Mouse (Mus musculus): Measurements from ENCODE around the gene Trim14. TPM values are rescaled to one million over a fixed set of nuclear protein-coding genes. Genes with fewer than 3 reads are reported as not detected.
A peak's percentile ranks its signal among the peaks of the same experiment; 100 is the strongest.

Gene Trim14
- polyA plus RNA-seq, 1 experiment from 2014 or later = 8.2 TPM

GRCm38 (mm10) chr4:46454097-46454864 lies 81.7 kb downstream of the Trim14 start:
- 31% methylated on average over 5 of the region's 5 CpGs for WGBS (ENCODE audit: insufficient replicate concordance)
- Histone ChIP-seq H3K36me3 (ENCODE audit: control insufficient read depth, insufficient read depth) (peaks cover 7% of the 10 kb centered on the region), H3K4me2 (ENCODE audit: low read depth, low read length) (peak overlapping the region; percentile 80), H3K27me3 (ENCODE audit: control insufficient read depth, insufficient read depth, low read depth, low read length) (no peaks in the 10 kb centered on the region), H3K4me3 (ENCODE audit: low read depth, low read length) (peak overlapping the region; percentile 92), H3K9ac (ENCODE audit: low read depth, low read length) (peak overlapping the region; percentile 98), H3K4me1 (ENCODE audit: control insufficient read depth, low read depth, low read length) (peaks cover 63% of the 10 kb centered on the region), H3K9me3 (replicated peaks; ENCODE audit: control insufficient read depth, low read length) (no peaks in the 10 kb centered on the region), H3K27ac (ENCODE audit: low read length) (peak overlapping the region; percentile 98)
- ATAC-seq (ENCODE audit: low read depth) = peak; percentile 14

GRCm38 (mm10) chr4:46452855-46453719 lies 82.9 kb downstream of the Trim14 start:
- H3K9me3 ChIP-seq (replicated peaks; ENCODE audit: control insufficient read depth, low read length) = no peaks in the 10 kb centered on the region
- ATAC-seq (ENCODE audit: low read depth) = no peak
- H3K36me3 ChIP-seq (ENCODE audit: control insufficient read depth, insufficient read depth) = peaks cover 7% of the 10 kb centered on the region
- peak overlapping the region; percentile 92 for H3K4me3 ChIP-seq (ENCODE audit: low read depth, low read length)
- peak overlapping the region; percentile 98 for H3K27ac ChIP-seq (ENCODE audit: low read length)
- peak overlapping the region; percentile 80 for H3K4me2 ChIP-seq (ENCODE audit: low read depth, low read length)
- peak overlapping the region; percentile 98 for H3K9ac ChIP-seq (ENCODE audit: low read depth, low read length)
- WGBS (ENCODE audit: insufficient replicate concordance) = 12% methylated on average over 13 of the region's 13 CpGs
- no peaks in the 10 kb centered on the region for H3K27me3 ChIP-seq (ENCODE audit: control insufficient read depth, insufficient read depth, low read depth, low read length)
- H3K4me1 ChIP-seq (ENCODE audit: control insufficient read depth, low read depth, low read length) = peaks cover 69% of the 10 kb centered on the region

GRCm38 (mm10) chr4:46452481-46452850 lies 83.5 kb downstream of the Trim14 start:
- ATAC-seq (ENCODE audit: low read depth) = peak; percentile 49
- Histone ChIP-seq H3K27me3 (ENCODE audit: control insufficient read depth, insufficient read depth, low read depth, low read length) (no peaks in the 10 kb centered on the region), H3K9ac (ENCODE audit: low read depth, low read length) (peak overlapping the region; percentile 98), H3K27ac (ENCODE audit: low read length) (peak overlapping the region; percentile 98), H3K36me3 (ENCODE audit: control insufficient read depth, insufficient read depth) (peaks cover 7% of the 10 kb centered on the region), H3K4me3 (ENCODE audit: low read depth, low read length) (peak overlapping the region; percentile 92), H3K4me2 (ENCODE audit: low read depth, low read length) (peak overlapping the region; percentile 80), H3K4me1 (ENCODE audit: control insufficient read depth, low read depth, low read length) (peaks cover 69% of the 10 kb centered on the region), H3K9me3 (replicated peaks; ENCODE audit: control insufficient read depth, low read length) (no peaks in the 10 kb centered on the region)
- 0% methylated on average over 19 of the region's 19 CpGs for WGBS (ENCODE audit: insufficient replicate concordance)

GRCm38 (mm10) chr4:46451758-46452480 lies 84.0 kb downstream of the Trim14 start:
- Histone ChIP-seq H3K9ac (ENCODE audit: low read depth, low read length) (peak overlapping the region; percentile 98), H3K4me2 (ENCODE audit: low read depth, low read length) (peak overlapping the region; percentile 80), H3K9me3 (replicated peaks; ENCODE audit: control insufficient read depth, low read length) (no peaks in the 10 kb centered on the region), H3K27ac (ENCODE audit: low read length) (peak overlapping the region; percentile 98), H3K4me1 (ENCODE audit: control insufficient read depth, low read depth, low read length) (peaks cover 69% of the 10 kb centered on the region), H3K4me3 (ENCODE audit: low read depth, low read length) (peak overlapping the region; percentile 92), H3K27me3 (ENCODE audit: control insufficient read depth, insufficient read depth, low read depth, low read length) (no peaks in the 10 kb centered on the region), H3K36me3 (ENCODE audit: control insufficient read depth, insufficient read depth) (peaks cover 7% of the 10 kb centered on the region)
- WGBS (ENCODE audit: insufficient replicate concordance) = under 1% methylated on average over 106 of the region's 111 CpGs
- ATAC-seq (ENCODE audit: low read depth) = peak; percentile 4

GRCm38 (mm10) chr4:46451240-46451757 lies 84.6 kb downstream of the Trim14 start:
- WGBS (ENCODE audit: insufficient replicate concordance) = under 1% methylated on average over 47 of the region's 70 CpGs
- Histone ChIP-seq H3K4me2 (ENCODE audit: low read depth, low read length) (peak overlapping the region; percentile 93), H3K27ac (ENCODE audit: low read length) (peak overlapping the region; percentile 98), H3K36me3 (ENCODE audit: control insufficient read depth, insufficient read depth) (peaks cover under 1% of the 10 kb centered on the region; the same call in 1 of the 2 replicates), H3K9me3 (replicated peaks; ENCODE audit: control insufficient read depth, low read length) (no peaks in the 10 kb centered on the region), H3K4me1 (ENCODE audit: control insufficient read depth, low read depth, low read length) (peaks cover 65% of the 10 kb centered on the region), H3K4me3 (ENCODE audit: low read depth, low read length) (peak overlapping the region; percentile 92), H3K27me3 (ENCODE audit: control insufficient read depth, insufficient read depth, low read depth, low read length) (no peaks in the 10 kb centered on the region), H3K9ac (ENCODE audit: low read depth, low read length) (peak overlapping the region; percentile 98)
- peak; percentile 20 for ATAC-seq (ENCODE audit: low read depth)

GRCm38 (mm10) chr4:46450519-46451131 lies 85.3 kb downstream of the Trim14 start, which contains the start of gene Anp32b:
Gene Anp32b (plus strand): TSS chr4:46450902.
- H3K27ac ChIP-seq (ENCODE audit: low read length) = peak within 1 kb of the TSS; percentile 98
- H3K36me3 ChIP-seq (ENCODE audit: control insufficient read depth, insufficient read depth) = no peaks in the 10 kb centered on the region
- peak within 1 kb of the TSS; percentile 93 for H3K4me2 ChIP-seq (ENCODE audit: low read depth, low read length)
- H3K9me3 ChIP-seq (replicated peaks; ENCODE audit: control insufficient read depth, low read length) = no peaks in the 10 kb centered on the region
- H3K4me3 ChIP-seq (ENCODE audit: low read depth, low read length) = peak within 1 kb of the TSS; percentile 92
- peaks cover 58% of the 10 kb centered on the region for H3K4me1 ChIP-seq (ENCODE audit: control insufficient read depth, low read depth, low read length)
- peak within 1 kb of the TSS; percentile 98 for H3K9ac ChIP-seq (ENCODE audit: low read depth, low read length)
- WGBS (ENCODE audit: insufficient replicate concordance) = 0% methylated on average over 65 of the region's 66 CpGs
- no peaks in the 10 kb centered on the region for H3K27me3 ChIP-seq (ENCODE audit: control insufficient read depth, insufficient read depth, low read depth, low read length)
- peak; percentile 89 for ATAC-seq (ENCODE audit: low read depth)

- H3K27me3 ChIP-seq (ENCODE audit: control insufficient read depth, insufficient read depth, low read depth, low read length) = no peaks in the 10 kb centered on the region
- peak overlapping the region; percentile 98 for H3K9ac ChIP-seq (ENCODE audit: low read depth, low read length)
- H3K4me1 ChIP-seq (ENCODE audit: control insufficient read depth, low read depth, low read length) = peaks cover 53% of the 10 kb centered on the region
- no peaks in the 10 kb centered on the region for H3K36me3 ChIP-seq (ENCODE audit: control insufficient read depth, insufficient read depth)
- peak overlapping the region; percentile 93 for H3K4me2 ChIP-seq (ENCODE audit: low read depth, low read length)
- H3K27ac ChIP-seq (ENCODE audit: low read length) = peak overlapping the region; percentile 98
- no peak for ATAC-seq (ENCODE audit: low read depth)
- 26% methylated on average over 7 of the region's 7 CpGs for WGBS (ENCODE audit: insufficient replicate concordance)
- H3K9me3 ChIP-seq (replicated peaks; ENCODE audit: control insufficient read depth, low read length) = no peaks in the 10 kb centered on the region
- H3K4me3 ChIP-seq (ENCODE audit: low read depth, low read length) = peak overlapping the region; percentile 92
Observed at GRCm38 (mm10) chr4:46450020-46450518, 85.9 kb downstream of the Trim14 start.

GRCm38 (mm10) chr4:46448886-46449285 lies 87.1 kb downstream of the Trim14 start:
- Histone ChIP-seq H3K27me3 (ENCODE audit: control insufficient read depth, insufficient read depth, low read depth, low read length) (no peaks in the 10 kb centered on the region), H3K9ac (ENCODE audit: low read depth, low read length) (peak overlapping the region; percentile 53), H3K4me1 (ENCODE audit: control insufficient read depth, low read depth, low read length) (peaks cover 42% of the 10 kb centered on the region), H3K9me3 (replicated peaks; ENCODE audit: control insufficient read depth, low read length) (no peaks in the 10 kb centered on the region), H3K4me3 (ENCODE audit: low read depth, low read length) (no peak overlapping the region), H3K4me2 (ENCODE audit: low read depth, low read length) (peak overlapping the region; percentile 15; the same call in 1 of the 2 replicates), H3K27ac (ENCODE audit: low read length) (peak overlapping the region; percentile 98), H3K36me3 (ENCODE audit: control insufficient read depth, insufficient read depth) (no peaks in the 10 kb centered on the region)
- no peak for ATAC-seq (ENCODE audit: low read depth)
- WGBS (ENCODE audit: insufficient replicate concordance) = 30% methylated on average over 6 of the region's 6 CpGs

Data from liver, embryonic 16.5 days (tissue).